Mouse (Mus musculus) regulatory T cell (primary cell): ENCODE measurements around the gene Atp2a3.

Experiments
- in situ Hi-C: fragments of 300-600 bp; cut with MboI, MseI; formaldehyde crosslinking; loops from one replicate; pipeline ENCODE4 v1.15.1; 2025; ENCODE audit warnings: high pct_unique_total_duplicates

Atp2a3 gene

GRCm38 (mm10) chr11:73001029-73001428 lies 40.1 kb downstream of the Atp2a3 start:
- in situ Hi-C loops = no loop called here

- in situ Hi-C loops = no loop called here
These were observed 45.4 kb downstream of the Atp2a3 start for GRCm38 (mm10) chr11:73006377-73006776.

- in situ Hi-C loops = no loop called here
These were observed 46.1 kb downstream of the Atp2a3 start for GRCm38 (mm10) chr11:73007113-73007512.

GRCm38 (mm10) chr11:73007698-73008481 lies 46.9 kb downstream of the Atp2a3 start:
- in situ Hi-C loops = no loop called here

GRCm38 (mm10) chr11:73008826-73009225 lies 47.9 kb downstream of the Atp2a3 start:
- in situ Hi-C loops = no loop called here

GRCm38 (mm10) chr11:73009531-73010274 lies 48.7 kb downstream of the Atp2a3 start:
- in situ Hi-C loops = loop anchor here (5.0 to 10.0 kb wide), 2 partner anchors 125 to 278 kb away; partner anchors contain the start of gene Haspin

GRCm38 (mm10) chr11:73013981-73014380 lies 53.0 kb downstream of the Atp2a3 start:
- in situ Hi-C loops = loop anchor here (5.0 to 10.0 kb wide), 2 partner anchors 121 to 273 kb away; partner anchors contain the start of gene Haspin

GRCm38 (mm10) chr11:73014831-73015344 lies 53.9 kb downstream of the Atp2a3 start:
- in situ Hi-C loops = loop anchor here (5.0 to 10.0 kb wide), 2 partner anchors 120 to 272 kb away; partner anchors contain the start of gene Haspin

GRCm38 (mm10) chr11:73015391-73016102 lies 54.6 kb downstream of the Atp2a3 start:
- in situ Hi-C loops = loop anchor here (10.0 kb wide), 1 partner anchor 119 kb away; the partner anchor contains the start of gene Haspin

GRCm38 (mm10) chr11:73016103-73016420 lies 55.1 kb downstream of the Atp2a3 start:
- in situ Hi-C loops = loop anchor here (10.0 kb wide), 1 partner anchor 119 kb away; the partner anchor contains the start of gene Haspin

- in situ Hi-C loops = loop anchor here (10.0 kb wide), 1 partner anchor 116 kb away; the partner anchor contains the start of gene Haspin
These were observed 57.6 kb downstream of the Atp2a3 start, which contains the start of gene Camkk1 for GRCm38 (mm10) chr11:73018471-73019146. Gene Camkk1 (plus strand): TSS chr11:73019008.

GRCm38 (mm10) chr11:73019147-73019795 lies 58.3 kb downstream of the Atp2a3 start:
- in situ Hi-C loops = loop anchor here (10.0 kb wide), 1 partner anchor 116 kb away; the partner anchor contains the start of gene Haspin

GRCm38 (mm10) chr11:73020953-73021800 lies 60.2 kb downstream of the Atp2a3 start:
- in situ Hi-C loops = no loop called here

- in situ Hi-C loops = no loop called here
These were observed 62.1 kb downstream of the Atp2a3 start for GRCm38 (mm10) chr11:73023099-73023498.

- in situ Hi-C loops = no loop called here
These were observed 62.9 kb downstream of the Atp2a3 start for GRCm38 (mm10) chr11:73023827-73024226.

- in situ Hi-C loops = no loop called here
These were observed 63.4 kb downstream of the Atp2a3 start for GRCm38 (mm10) chr11:73024236-73024904.

GRCm38 (mm10) chr11:73026961-73027360 lies 66.0 kb downstream of the Atp2a3 start:
- in situ Hi-C loops = no loop called here

GRCm38 (mm10) chr11:73030821-73031498 lies 70.0 kb downstream of the Atp2a3 start:
- in situ Hi-C loops = no loop called here
